Mouse (Mus musculus): ENCODE data around the gene Slc35a3.

Slc35a3 gene

DNA sequence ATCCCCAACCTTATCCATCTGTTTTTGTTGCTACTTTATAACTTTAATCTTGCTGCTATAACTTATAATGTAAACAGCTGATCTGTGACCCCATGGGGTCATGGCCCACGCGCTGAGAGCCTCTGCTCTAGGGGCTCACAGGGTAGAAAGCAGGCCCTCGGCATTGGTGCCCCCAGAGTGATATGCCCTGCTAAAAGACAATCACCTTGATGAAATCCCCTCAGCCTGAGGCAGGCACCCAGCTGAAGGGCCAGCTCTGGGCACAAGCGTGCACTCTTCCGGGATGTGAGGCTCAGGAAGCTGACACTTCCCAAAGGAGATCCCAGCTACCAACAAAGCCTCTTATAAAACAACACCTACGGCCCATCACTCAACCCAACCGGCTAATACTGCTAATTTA lies 74.1 kb downstream of the Slc35a3 start:
- DNase-seq (ENCODE audit: low read depth, low spot score): no peak

DNA sequence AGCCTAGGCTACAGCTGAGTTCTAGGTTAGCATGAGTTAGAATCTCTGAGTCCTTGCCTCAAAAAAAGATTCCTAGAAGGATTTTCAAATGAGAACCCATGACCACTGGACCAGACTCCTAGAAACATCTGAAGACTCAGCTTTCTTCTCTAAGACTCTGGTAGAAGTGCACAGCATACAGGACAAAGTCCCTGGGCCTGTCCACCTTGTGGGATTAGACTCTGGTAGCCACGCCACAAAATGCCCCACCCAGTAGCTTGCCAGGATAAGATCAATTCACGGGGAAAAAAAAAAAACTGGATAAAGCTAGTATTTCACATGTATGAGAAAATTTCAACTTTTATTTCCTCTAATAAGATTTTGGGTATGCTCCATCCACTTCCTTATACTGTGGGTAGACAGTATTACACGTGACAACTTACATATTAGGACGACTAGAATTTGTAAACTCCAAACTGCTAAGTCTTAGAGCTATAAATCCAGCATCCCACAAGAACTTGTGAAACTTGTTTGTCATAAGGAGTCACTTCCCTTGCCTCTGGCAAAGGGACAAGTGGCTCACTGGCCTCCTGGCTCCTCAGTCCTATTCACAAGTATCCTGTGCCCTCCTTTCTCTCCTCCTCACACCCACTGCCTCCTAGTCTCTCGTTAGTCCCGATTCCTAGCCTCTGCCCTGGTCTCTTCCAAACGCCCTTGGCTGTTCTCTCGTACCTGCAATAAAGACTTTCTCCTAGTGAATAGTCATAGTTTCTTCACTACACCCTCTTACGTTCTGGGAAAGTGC lies 74.7 kb downstream of the Slc35a3 start:
- DNase-seq (ENCODE audit: low read depth, low spot score): no peak

DNA sequence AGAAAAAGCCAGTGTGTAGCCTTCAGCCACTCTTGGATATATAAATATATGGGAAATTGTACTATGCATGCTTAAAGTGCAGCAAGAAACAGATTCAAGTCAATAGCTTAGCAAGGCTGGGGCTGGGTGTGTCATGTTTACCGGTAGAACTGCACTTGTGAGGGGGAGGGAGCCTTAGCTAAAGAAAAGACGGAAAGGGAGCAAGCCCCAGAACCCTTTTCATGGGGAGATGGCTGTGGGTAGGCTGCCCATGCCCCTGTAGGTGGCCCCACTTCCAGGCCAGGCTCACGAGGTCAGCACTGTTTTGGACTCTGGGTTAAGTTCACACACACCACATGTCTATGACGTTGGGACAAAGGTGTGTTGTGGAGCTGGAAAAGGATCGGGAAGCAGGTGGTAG lies 76.8 kb downstream of the Slc35a3 start:
- DNase-seq (ENCODE audit: low read depth, low spot score): no peak

DNA sequence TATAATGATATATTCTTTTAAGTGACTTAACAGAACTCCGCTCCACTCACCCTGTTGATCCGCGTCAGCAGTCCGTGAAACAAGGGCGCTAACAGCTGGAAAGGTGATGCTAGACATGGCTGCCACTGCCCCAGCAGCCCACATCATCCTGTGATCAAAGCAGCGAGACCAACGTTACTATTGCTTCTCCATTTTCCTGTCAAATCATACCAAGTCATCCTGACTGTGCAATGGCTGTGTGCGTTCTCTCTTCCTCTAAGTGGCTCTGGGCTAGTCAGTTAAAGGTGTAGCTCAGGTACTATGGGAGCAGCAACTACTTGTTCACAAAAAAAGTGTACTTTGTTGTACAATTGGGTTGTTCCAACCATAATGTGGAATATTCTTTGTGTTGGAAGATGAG lies 77.8 kb downstream of the Slc35a3 start:
- no peak for DNase-seq (ENCODE audit: low read depth, low spot score)

DNA sequence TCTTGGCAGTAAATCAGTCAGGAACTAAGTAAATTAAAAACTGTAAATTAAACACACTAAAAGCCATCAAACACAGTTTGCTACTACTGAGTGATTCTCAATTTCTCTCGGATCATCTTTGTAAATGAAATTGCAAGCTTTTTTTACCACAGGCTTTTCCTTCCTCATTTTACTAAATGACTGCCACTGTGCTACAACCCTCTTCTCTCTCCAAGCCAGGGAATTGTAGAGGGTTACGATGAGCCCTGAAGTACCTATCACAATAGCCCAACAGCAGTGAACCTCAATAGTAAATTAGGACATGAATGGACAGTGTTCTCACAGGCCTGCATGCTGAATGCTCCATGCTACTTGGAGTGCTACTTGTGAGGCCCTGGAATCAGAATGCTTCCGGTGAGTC lies 78.5 kb downstream of the Slc35a3 start:
- no peak for DNase-seq (ENCODE audit: low read depth, low spot score)

DNA sequence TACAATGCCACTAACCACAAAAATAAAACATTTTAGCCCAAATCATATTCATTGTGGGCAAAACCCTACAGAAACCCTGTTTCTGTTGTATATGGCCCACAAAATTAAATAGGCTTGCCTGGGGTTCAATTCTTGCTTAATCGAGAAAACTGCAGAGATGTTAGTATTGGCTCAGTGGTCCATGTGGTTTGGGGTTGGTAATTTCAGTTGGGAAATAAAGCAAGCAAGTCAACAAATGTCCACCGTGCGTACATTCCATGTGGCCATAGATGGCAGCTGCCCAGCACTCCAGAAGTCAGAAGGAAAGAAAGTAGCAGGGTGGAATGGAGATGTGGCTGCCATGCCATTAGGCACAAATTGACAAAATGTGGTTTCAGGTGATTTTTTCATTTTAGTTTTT lies 79.7 kb downstream of the Slc35a3 start:
- no peak for DNase-seq (ENCODE audit: low read depth, low spot score)

DNA sequence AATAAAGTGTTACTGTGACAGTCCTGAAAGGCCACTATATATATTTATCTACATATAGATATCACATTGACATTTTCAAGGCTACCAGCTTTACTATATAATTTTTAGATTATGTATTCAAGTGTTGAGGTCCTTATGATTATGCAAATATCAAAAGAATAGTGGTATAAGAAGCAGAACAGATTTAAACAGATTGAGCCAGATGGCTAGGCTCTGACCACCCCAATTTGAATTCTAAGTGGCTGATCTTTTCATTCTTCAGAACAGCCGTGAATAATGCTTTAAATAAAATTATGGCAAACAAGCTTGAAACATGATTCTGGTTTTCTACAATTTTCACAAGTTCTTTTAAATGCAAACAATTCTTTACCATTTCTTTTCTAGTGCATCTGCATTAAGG lies 81.2 kb downstream of the Slc35a3 start:
- DNase-seq (ENCODE audit: low read depth, low spot score): no peak

DNA sequence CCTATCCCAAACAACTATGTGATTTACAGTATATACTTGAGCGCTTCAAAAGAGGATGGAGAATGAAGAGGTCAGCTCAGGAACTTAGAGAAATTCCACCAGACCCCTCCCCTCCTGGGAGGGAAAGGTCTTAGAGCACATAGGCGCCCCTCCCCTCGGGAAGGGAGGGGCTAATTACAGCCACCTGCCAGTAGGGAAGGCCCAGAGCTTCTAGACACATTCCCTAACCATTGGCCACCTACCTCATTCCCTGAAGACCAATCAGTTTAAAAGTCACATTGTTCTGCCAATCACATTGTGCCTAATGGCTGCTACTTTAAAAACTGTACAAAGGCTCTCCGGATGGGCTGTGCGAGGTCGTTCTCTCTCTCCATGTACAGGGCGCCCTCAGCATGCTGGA lies 90.0 kb downstream of the Slc35a3 start:
- DNase-seq (ENCODE audit: low read depth, low spot score): no peak

DNA sequence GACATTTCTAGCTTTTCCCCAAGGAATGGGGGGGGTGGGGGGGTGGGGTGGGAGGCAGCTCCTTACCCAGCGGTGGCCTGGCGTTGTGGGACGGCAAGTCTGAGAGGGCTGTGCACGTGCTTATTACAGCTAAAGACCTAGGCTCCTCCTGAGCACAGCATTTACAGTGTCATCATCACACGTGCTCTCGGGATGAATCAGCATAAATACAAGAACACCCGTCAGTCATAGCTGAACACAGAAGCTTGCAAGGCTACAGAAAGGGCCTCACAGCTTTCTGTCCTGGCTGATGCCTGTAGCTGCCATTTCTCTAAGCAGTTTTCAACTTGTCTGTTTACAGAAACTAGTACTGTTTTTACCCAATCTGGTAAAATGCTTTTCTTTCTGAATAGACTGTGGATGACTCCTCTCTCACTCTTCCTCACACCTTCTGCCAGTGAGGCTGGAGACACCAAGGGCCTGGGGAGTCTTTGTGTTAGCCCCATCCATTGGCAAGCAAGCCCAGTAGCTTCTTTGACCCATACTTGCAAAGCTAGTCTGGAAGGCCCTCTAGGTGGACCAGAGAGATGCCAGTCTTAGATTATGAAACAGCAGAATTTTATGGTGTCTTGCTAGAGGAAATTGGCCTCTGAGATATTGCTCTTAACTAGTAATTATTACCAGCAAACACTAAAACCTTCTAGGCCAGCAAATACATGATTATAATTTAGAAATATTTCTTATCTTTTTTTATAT lies 91.8 kb downstream of the Slc35a3 start:
- no peak for DNase-seq (ENCODE audit: low read depth, low spot score)

All from CD4-positive, CD25-positive, alpha-beta regulatory T cell, adult 2 months (primary cell).